Mouse (Mus musculus) liver, embryonic 12.5 days (tissue): ENCODE data around the gene Fbxw27. TPM values are rescaled to one million over a fixed set of nuclear protein-coding genes. Genes with fewer than 3 reads are reported as not detected.
"Not testable (repeated sequence)": the region's sequence is repeated elsewhere in the genome, so short reads cannot be mapped to it uniquely, and the experiment has no call there.

Experiments used
- ATAC-seq: fragments of 200-750 bp; cut with Nextera tagmentation; 2 replicates; pipeline ENCODE4 v1.8.0; 2017; ENCODE audit warnings: moderate number of reproducible peaks, mild to moderate bottlenecking, moderate library complexity
- H3K27ac ChIP-seq: fragments of 300-500 bp; sonication (generic); 2 replicates; pipeline ENCODE4 v1.5.1; 2016; ENCODE audit warnings: mild to moderate bottlenecking
- H3K27me3 ChIP-seq: fragments of 300-500 bp; sonication (generic); replicated peaks from 2 replicates; pipeline ENCODE4 v1.6.1; 2016; ENCODE audit warnings: mild to moderate bottlenecking, moderate library complexity
- H3K36me3 ChIP-seq: fragments of 300-500 bp; sonication (generic); 2 replicates; pipeline ENCODE4 v1.6.1; 2016; ENCODE audit warnings: mild to moderate bottlenecking, moderate library complexity
- H3K4me1 ChIP-seq: fragments of 300-500 bp; sonication (generic); 2 replicates; pipeline ENCODE4 v1.6.1; 2016
- H3K4me2 ChIP-seq: fragments of 300-500 bp; sonication (generic); 2 replicates; pipeline ENCODE4 v1.6.1; 2016; ENCODE audit warnings: mild to moderate bottlenecking, moderate library complexity
- H3K4me3 ChIP-seq: fragments of 300-500 bp; sonication (generic); 2 replicates; pipeline ENCODE4 v1.5.1; 2016; ENCODE audit warnings: mild to moderate bottlenecking, moderate library complexity
- H3K9ac ChIP-seq: fragments of 300-500 bp; sonication (generic); 2 replicates; pipeline ENCODE4 v1.6.1; 2016; ENCODE audit warnings: mild to moderate bottlenecking, moderate library complexity
- H3K9me3 ChIP-seq: fragments of 300-500 bp; sonication (generic); replicated peaks from 2 replicates; pipeline ENCODE4 v1.6.1; 2016; ENCODE audit warnings: mild to moderate bottlenecking, moderate library complexity
- WGBS: fragments of 180-500 bp; shearing (Covaris S2); methylation state at CpG from one replicate; pipeline ENCODE4 v1.1.7; 2016; ENCODE audit not compliant: insufficient replicate concordance; 5-methylcytosine and 5-hydroxymethylcytosine counted together
- polyA plus RNA-seq: library from polyadenylated mRNA; unstranded; fragments of >200 nt; fragmentation: Nextera tagmentation; extraction: Ambion mirVana; gene quantifications from 2 replicates; pipeline ENCODE4 v1.2.1, GENCODE M21; 2016

Gene Fbxw27
- polyA plus RNA-seq, 1 experiment from 2014 or later: not detected

DNA sequence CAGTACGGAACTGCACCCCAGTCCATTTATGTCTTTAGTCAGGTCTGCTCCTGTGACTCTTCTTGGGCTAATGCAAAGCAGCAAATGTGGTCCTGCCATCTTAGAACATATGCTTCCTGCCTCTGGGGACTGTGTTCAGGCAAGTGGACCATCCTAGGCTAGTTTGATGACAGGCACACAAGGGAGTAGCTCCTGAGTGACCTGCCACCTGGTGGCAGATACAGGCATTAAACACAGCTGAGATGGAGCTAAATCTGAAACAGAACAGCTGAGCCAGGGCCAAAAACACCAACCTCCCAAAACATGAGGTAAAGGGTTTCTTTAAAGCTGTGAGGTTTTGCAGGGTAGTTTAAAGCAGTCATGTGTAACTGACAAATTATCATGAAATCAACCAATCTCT is 7.6 kb upstream of the Fbxw27 start:
- 90% methylated on average over 1 of the region's 1 CpGs for WGBS
- no peak for ATAC-seq

DNA sequence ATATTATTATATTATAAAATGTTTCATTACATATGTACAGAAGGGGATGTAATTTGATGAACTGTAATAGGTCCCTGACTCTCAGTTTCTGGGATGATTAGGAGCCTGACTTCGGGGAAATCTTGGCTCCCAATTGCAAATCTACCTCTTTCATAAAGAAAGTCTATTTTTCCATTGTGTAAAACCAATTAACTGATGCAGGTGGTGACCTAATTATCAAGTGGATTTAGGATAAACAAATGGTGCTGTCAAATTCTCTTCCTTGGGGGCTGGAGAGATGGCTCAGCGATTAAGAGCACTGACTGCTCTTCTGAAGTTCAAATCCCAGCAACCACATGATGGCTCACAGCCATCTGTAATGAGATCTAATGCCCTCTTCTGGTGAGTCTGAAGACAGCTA is 5.3 kb upstream of the Fbxw27 start:
- 67% methylated on average over 2 of the region's 2 CpGs for WGBS
- no peaks in the 10 kb centered on the region for H3K4me1 ChIP-seq
- H3K27me3 ChIP-seq: no peaks in the 10 kb centered on the region
- H3K4me2 ChIP-seq: no peak overlapping the region
- no peak overlapping the region for H3K9ac ChIP-seq
- ATAC-seq: no peak
- H3K9me3 ChIP-seq: no peaks in the 10 kb centered on the region
- H3K27ac ChIP-seq: no peak overlapping the region
- H3K4me3 ChIP-seq: no peak overlapping the region
- no peaks in the 10 kb centered on the region for H3K36me3 ChIP-seq

More for the DNA sequence above, 7.6 kb upstream of the Fbxw27 start:
- Histone ChIP-seq H3K9me3 (no peaks in the 10 kb centered on the region), H3K4me1 (no peaks in the 10 kb centered on the region), H3K4me3 (no peak overlapping the region), H3K4me2 (no peak overlapping the region), H3K27me3 (no peaks in the 10 kb centered on the region), H3K27ac (no peak overlapping the region), H3K36me3 (no peaks in the 10 kb centered on the region), H3K9ac (no peak overlapping the region)

DNA sequence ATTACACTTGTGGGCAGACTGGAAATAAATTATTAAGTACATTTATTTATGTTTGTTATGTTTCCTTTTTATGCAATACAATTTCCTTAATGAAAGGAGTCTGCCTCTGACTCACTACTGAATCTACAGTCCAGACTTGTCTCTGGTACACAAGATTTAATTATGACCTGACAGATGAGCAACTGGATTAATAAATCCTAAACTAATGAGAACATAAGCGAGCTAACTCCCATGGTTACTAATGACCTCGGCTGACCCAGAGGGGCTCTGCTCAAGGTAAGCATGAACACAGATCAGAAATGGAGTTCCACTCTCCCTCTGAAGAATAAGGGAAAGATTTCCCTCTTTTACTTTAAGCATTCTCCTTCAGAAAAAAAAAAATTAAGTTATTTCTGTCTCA is 4.8 kb upstream of the Fbxw27 start:
- H3K9me3 ChIP-seq: no peaks in the 10 kb centered on the region
- H3K4me3 ChIP-seq: no peak overlapping the region
- WGBS: 63% methylated on average over 2 of the region's 2 CpGs
- H3K36me3 ChIP-seq: no peaks in the 10 kb centered on the region
- no peak overlapping the region for H3K27ac ChIP-seq
- H3K4me2 ChIP-seq: no peak overlapping the region
- H3K27me3 ChIP-seq: no peaks in the 10 kb centered on the region
- ATAC-seq: no peak
- H3K9ac ChIP-seq: no peak overlapping the region
- H3K4me1 ChIP-seq: no peaks in the 10 kb centered on the region

DNA sequence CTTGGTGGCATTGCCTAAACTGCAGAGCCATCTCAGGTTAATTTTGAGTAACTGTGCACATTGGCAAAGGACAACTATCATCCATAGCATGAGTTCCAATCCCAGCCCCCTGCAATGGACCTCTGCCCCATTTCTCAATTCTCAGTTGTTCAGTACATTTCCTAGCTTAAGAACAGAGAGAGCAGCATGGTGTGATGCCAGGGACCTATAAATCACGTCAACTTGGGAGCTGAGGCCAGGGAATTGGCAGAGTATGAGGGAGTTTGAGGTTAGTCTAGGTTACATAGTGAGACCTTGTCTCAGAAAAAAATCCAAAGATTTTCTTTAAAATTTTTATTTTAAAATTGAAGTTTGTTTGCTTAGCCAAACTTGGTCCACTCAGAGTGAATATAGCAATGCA is 23.6 kb downstream of the Fbxw27 start:
- H3K9me3 ChIP-seq, H3K4me1 ChIP-seq, ATAC-seq, H3K27me3 ChIP-seq, H3K4me2 ChIP-seq, H3K9ac ChIP-seq, H3K4me3 ChIP-seq, H3K27ac ChIP-seq, H3K36me3 ChIP-seq: not testable (repeated sequence)
- 46% methylated on average over 1 of the region's 1 CpGs for WGBS

DNA sequence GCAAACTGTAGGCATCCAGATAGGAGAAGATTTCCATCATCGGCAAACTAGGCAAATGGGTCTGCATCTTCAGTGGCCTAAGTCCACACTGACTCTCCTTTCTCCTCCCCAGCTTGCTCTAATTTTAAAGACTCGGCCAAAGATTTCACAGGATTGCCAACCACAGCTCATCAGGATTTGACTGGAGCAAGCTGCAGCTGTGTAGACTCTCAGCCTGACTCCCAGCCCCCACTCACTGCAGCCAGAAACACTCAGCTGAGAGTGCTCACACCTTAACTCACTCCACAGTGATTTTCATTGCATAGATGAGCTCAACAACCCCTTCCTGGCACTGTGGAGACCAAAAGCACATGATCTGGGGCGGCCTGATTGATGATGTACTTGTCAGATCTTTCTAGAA is 44.5 kb downstream of the Fbxw27 start, which contains the start of gene Fbxw26:
Fbxw26 (minus strand) TSS at position 101 of the 400 bp plus-strand sequence.
- H3K9ac ChIP-seq, H3K27ac ChIP-seq, H3K4me2 ChIP-seq, H3K27me3 ChIP-seq, H3K9me3 ChIP-seq, ATAC-seq, H3K36me3 ChIP-seq, H3K4me1 ChIP-seq, H3K4me3 ChIP-seq: not testable (repeated sequence)
- WGBS: 58% methylated on average over 3 of the region's 3 CpGs

Other genes with a start within 250 kb of the Fbxw27 start
- 0.13 TPM in 1 of 2 replicates, not detected in the other for gene Fbxw15, start 222.4 kb downstream of the Fbxw27 start, polyA plus RNA-seq
- not detected in 2 replicates for gene Fbxw24, start 164.6 kb downstream of the Fbxw27 start, polyA plus RNA-seq
- gene Fbxw25, start 126.0 kb downstream of the Fbxw27 start, polyA plus RNA-seq: not detected in 2 replicates
- 0.08 and 0.13 TPM in 2 replicates for gene Fbxw18, start 88.0 kb downstream of the Fbxw27 start, polyA plus RNA-seq
- 0.08 TPM in 1 of 2 replicates, not detected in the other for gene Fbxw26, start 44.6 kb downstream of the Fbxw27 start, polyA plus RNA-seq
- not detected in 2 replicates for gene Spink8, start 21.6 kb upstream of the Fbxw27 start, polyA plus RNA-seq
- 59.0 and 61.2 TPM in 2 replicates for gene Nme6, start 42.1 kb upstream of the Fbxw27 start, polyA plus RNA-seq
- 25.2 and 31.4 TPM in 2 replicates for gene Camp, start 58.9 kb upstream of the Fbxw27 start, polyA plus RNA-seq
- gene Cdc25a, start 84.9 kb upstream of the Fbxw27 start, polyA plus RNA-seq: 34.9 and 36.4 TPM in 2 replicates
- 18.6 and 19.1 TPM in 2 replicates for gene Map4, start 140.8 kb upstream of the Fbxw27 start, polyA plus RNA-seq